Mouse (Mus musculus) CH12.LX (cell line): ENCODE measurements at regions not wholly inside any gene's neighbourhood (a gene's known extent, or its start where the extent isn't known, plus 50 kb on each side); places are given as distances from the start of the nearest gene placed in this dataset.

Source experiments
- CTCF ChIP-seq, 2 experiments: IDR thresholded peaks in 1 of 2; conservative IDR thresholded peaks in 1 of 2; 2 replicates each; pipeline ENCODE4 v1.5.1; 2011 to 2012; ENCODE audit warnings: low read depth in 2 of 2, low read length in 2 of 2, improper control_type of control experiment in 1 of 2, inconsistent platforms in 1 of 2, mild to moderate bottlenecking in 1 of 2, moderate library complexity in 1 of 2
- EP300 ChIP-seq: IDR thresholded peaks from 2 replicates; pipeline ENCODE4 v1.6.1; 2011; ENCODE audit warnings: low read length, improper control_type of control experiment
- ETS1 ChIP-seq: conservative IDR thresholded peaks from 2 replicates; pipeline ENCODE4 v1.6.1; 2012; ENCODE audit warnings: low read depth, mild to moderate bottlenecking, inconsistent platforms, low read length, improper control_type of control experiment, moderate library complexity
- KAT2A ChIP-seq: IDR thresholded peaks from 2 replicates; pipeline ENCODE4 v1.6.1; 2012; ENCODE audit warnings: low read length, improper control_type of control experiment, inconsistent platforms; ENCODE audit not compliant: insufficient replicate concordance
- NELFE ChIP-seq: IDR thresholded peaks from 2 replicates; pipeline ENCODE4 v1.6.1; 2011; ENCODE audit warnings: low read depth, low read length, improper control_type of control experiment
- POLR2A ChIP-seq: IDR thresholded peaks from 2 replicates; pipeline ENCODE4 v1.6.1; 2011; ENCODE audit warnings: low read depth, mild to moderate bottlenecking, improper control_type of control experiment, low read length
- TBP ChIP-seq: conservative IDR thresholded peaks from 2 replicates; pipeline ENCODE4 v1.6.1; 2011; ENCODE audit warnings: low read depth, low read length, improper control_type of control experiment

GRCm38 (mm10) chr10:56839006-56839495 is 461.9 kb downstream of the Gja1 start:
- TF ChIP-seq EP300 (no peak), CTCF (conservative IDR thresholded peaks at IDR 0.05 in 1 of 2, IDR thresholded peaks at IDR 0.05 in 1 of 2; ENCODE audit: low read depth in 2 of 2, low read length in 2 of 2) (no peak), NELFE (no peak), ETS1 (no peak), TBP (no peak), POLR2A (no peak), KAT2A (no peak)
